Mouse (Mus musculus): ENCODE data around the gene Hipk1.

GRCm38 (mm10) chr3:103829036-103829435 lies 37.7 kb upstream of the Hipk1 start:
- TF ChIP-seq CTCF (conservative IDR thresholded peaks at IDR 0.05; ENCODE audit: insufficient read depth, insufficient read length, low read depth, low read length), result no peak
- TF ChIP-seq POLR2A (IDR thresholded peaks at IDR 0.05; ENCODE audit: low read depth, low read length), result no peak
